Mouse (Mus musculus) bone marrow, adult 2 months (tissue): Measurements from ENCODE around the gene Sub1.

Experiments
- CTCF ChIP-seq: fragments of 200-500 bp; IDR thresholded peaks from 2 replicates; pipeline ENCODE4 v1.5.1; 2011; ENCODE audit warnings: low read length, control low read depth; ENCODE audit not compliant: control insufficient read depth, insufficient read depth
- POLR2A ChIP-seq: fragments of 200-500 bp; IDR thresholded peaks from 2 replicates; pipeline ENCODE4 v1.6.1; 2011; ENCODE audit warnings: low read depth, mild to moderate bottlenecking, control low read depth, low read length, borderline replicate concordance; ENCODE audit not compliant: control insufficient read depth

- no peak for TF ChIP-seq CTCF
- TF ChIP-seq POLR2A, result no peak
These were observed 28.6 kb upstream of the Sub1 start for GRCm38 (mm10) chr15:12025341-12025740.
